Mouse (Mus musculus): Measurements from ENCODE around the gene Epor. TPM values are rescaled to one million over a fixed set of nuclear protein-coding genes. Genes with fewer than 3 reads are reported as not detected.

The Epor gene
- polyA plus RNA-seq, 1 experiment from 2014 or later, result 1.9 TPM

DNA sequence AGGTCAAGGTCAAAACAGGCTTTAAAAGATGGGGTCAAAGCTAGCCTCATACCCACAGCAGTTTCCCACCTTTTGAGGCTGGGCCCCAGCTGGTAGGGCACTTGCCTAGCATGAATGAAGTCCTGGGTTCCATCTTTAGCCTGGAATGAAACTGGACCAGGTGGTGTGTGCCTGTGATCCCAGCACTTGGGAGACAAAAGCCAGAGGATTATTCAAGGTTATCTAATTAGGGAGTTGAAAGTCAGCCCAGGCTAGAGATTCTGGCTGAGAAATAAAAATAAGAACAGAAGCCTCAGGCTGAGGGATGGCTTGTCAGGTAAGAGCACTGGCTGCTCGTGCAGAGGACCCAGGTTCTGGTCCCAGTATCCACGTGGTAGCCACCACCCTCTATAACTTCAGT is 31.3 kb downstream of the Epor start:
- H3K4me2 ChIP-seq, result no peak overlapping the region

DNA sequence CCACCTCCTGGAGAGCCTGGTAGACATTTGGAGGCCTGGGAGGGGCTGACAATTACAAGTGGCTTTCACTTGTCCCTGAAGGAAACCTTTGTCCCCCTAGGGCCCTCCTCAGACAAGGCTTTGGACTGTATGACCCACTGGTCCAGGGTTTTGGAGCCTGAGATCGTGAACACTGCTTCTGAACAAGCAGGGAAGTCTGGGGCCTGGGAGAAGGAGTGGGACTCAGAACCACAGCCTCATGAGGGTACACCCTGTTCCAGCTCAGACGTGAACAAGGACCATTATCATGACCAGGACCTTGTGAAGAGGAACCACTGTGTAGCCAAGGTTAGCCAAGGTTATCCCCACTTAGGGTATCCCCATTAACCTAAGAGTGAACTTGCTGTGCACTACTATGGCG is 34.1 kb downstream of the Epor start:
- H3K27ac ChIP-seq (replicated peaks), result no peak overlapping the region
- 0 out of 2 replicates have a peak, but pooled peaks cover 4% of the 10 kb centered on the region for H3K36me3 ChIP-seq
- H3K9me3 ChIP-seq, result no peaks in the 10 kb centered on the region
- H3K9ac ChIP-seq, result no peak overlapping the region
- H3K4me1 ChIP-seq (replicated peaks), result peaks cover 22% of the 10 kb centered on the region
- H3K4me2 ChIP-seq, result no peak overlapping the region
- H3K27me3 ChIP-seq, result no peaks in the 10 kb centered on the region
- WGBS, result 87% methylated on average over 3 of the region's 3 CpGs
- ATAC-seq (ENCODE audit: low FRiP score, low read depth), result no peak
- no peak overlapping the region for H3K4me3 ChIP-seq

More for the DNA sequence above, 31.3 kb downstream of the Epor start:
- Histone ChIP-seq H3K27ac (replicated peaks) (no peak overlapping the region), H3K9me3 (no peaks in the 10 kb centered on the region), H3K9ac (no peak overlapping the region), H3K27me3 (no peaks in the 10 kb centered on the region), H3K4me1 (replicated peaks) (peaks cover 15% of the 10 kb centered on the region), H3K36me3 (no peaks in the 10 kb centered on the region), H3K4me3 (no peak overlapping the region)
- 49% methylated on average over 2 of the region's 2 CpGs for WGBS
- no peak for ATAC-seq (ENCODE audit: low FRiP score, low read depth)

- ATAC-seq (ENCODE audit: low FRiP score, low read depth), result peak; percentile 97
- peak within 1 kb of the TSS; percentile 60 for H3K9ac ChIP-seq
- peaks cover 23% of the 10 kb centered on the region for H3K4me1 ChIP-seq (replicated peaks)
- peak within 1 kb of the TSS; percentile 56 for H3K4me3 ChIP-seq
- peak within 1 kb of the TSS; percentile 69 for H3K27ac ChIP-seq (replicated peaks)
- H3K4me2 ChIP-seq, result peak within 1 kb of the TSS; percentile 69
- H3K27me3 ChIP-seq, result no peaks in the 10 kb centered on the region
- under 1% methylated on average over 28 of the region's 28 CpGs for WGBS
- no peaks in the 10 kb centered on the region for H3K9me3 ChIP-seq
- H3K36me3 ChIP-seq, result 0 out of 2 replicates have a peak, but pooled peaks cover 4% of the 10 kb centered on the region
Measured at GRCm38 (mm10) chr9:21927208-21927753, 36.0 kb downstream of the Epor start, which contains the start of the genes Ccdc159 and Tmem205. TSS of gene Ccdc159 (plus strand) at chr9:21927471. TSS of gene Tmem205 (minus strand) at chr9:21927556.

- H3K4me3 ChIP-seq, result peak overlapping the region; percentile 56
- no peaks in the 10 kb centered on the region for H3K9me3 ChIP-seq
- H3K4me2 ChIP-seq, result peak overlapping the region; percentile 69
- peaks cover 23% of the 10 kb centered on the region for H3K4me1 ChIP-seq (replicated peaks)
- WGBS, result 1% methylated on average over 6 of the region's 6 CpGs
- 0 out of 2 replicates have a peak, but pooled peaks cover 4% of the 10 kb centered on the region for H3K36me3 ChIP-seq
- ATAC-seq (ENCODE audit: low FRiP score, low read depth), result no peak
- H3K9ac ChIP-seq, result peak overlapping the region; percentile 60
- no peaks in the 10 kb centered on the region for H3K27me3 ChIP-seq
- peak overlapping the region; percentile 69 for H3K27ac ChIP-seq (replicated peaks)
Measured at GRCm38 (mm10) chr9:21926784-21927183, 36.5 kb downstream of the Epor start.

DNA sequence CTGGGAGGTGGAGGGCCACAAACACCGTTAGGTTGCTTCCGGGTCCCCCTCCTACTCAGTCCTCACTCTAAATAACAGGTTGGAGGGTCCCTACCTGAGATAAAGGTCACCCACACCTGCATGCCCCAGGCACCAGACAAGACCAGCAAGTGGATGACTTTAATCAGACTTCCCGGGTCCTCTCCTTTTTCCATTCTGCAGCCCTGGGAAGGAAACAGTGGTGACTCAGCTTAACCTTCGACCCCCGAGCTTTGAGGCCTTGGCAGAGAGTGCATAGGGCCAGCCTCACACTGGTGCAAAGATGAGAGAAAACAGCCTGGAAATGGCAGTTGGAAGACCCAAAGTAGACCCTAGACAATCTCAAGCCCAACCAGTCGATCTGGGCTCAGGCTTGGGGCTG is 37.2 kb downstream of the Epor start:
- H3K36me3 ChIP-seq, result 0 out of 2 replicates have a peak, but pooled peaks cover 4% of the 10 kb centered on the region
- H3K27ac ChIP-seq (replicated peaks), result no peak overlapping the region
- no peak for ATAC-seq (ENCODE audit: low FRiP score, low read depth)
- peak overlapping the region; percentile 60; the same call in 1 of the 2 replicates for H3K9ac ChIP-seq
- H3K4me1 ChIP-seq (replicated peaks), result peaks cover 23% of the 10 kb centered on the region
- H3K4me3 ChIP-seq, result peak overlapping the region; percentile 56
- peak overlapping the region; percentile 69 for H3K4me2 ChIP-seq
- WGBS, result 77% methylated on average over 6 of the region's 6 CpGs
- H3K9me3 ChIP-seq, result no peaks in the 10 kb centered on the region
- H3K27me3 ChIP-seq, result no peaks in the 10 kb centered on the region

GRCm38 (mm10) chr9:21925506-21925905 is 37.8 kb downstream of the Epor start:
- Histone ChIP-seq H3K4me1 (replicated peaks) (peaks cover 23% of the 10 kb centered on the region), H3K9ac (no peak overlapping the region), H3K4me2 (no peak overlapping the region), H3K27me3 (no peaks in the 10 kb centered on the region), H3K4me3 (no peak overlapping the region), H3K27ac (replicated peaks) (no peak overlapping the region), H3K36me3 (0 out of 2 replicates have a peak, but pooled peaks cover 4% of the 10 kb centered on the region), H3K9me3 (no peaks in the 10 kb centered on the region)
- no peak for ATAC-seq (ENCODE audit: low FRiP score, low read depth)
- 100% methylated on average over 1 of the region's 1 CpGs for WGBS

DNA sequence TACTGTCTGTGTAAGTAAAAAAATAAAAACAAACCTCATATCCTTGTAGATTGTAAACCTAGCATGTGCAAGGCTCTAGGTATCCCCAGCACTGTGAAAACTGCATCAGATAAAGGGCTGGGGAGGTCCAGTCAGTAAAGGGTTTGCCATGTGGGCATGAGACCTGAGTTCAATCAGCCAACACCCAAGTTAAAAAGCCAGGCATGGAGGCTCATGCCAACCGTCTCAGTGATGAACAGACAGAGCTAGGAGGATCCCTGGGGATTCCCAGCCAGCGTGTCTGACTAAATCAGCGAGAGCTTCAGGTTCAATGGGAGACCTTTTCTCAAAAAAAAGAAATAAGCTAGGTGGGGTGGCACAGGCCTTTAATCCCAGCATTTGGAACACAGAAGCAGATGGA is 38.3 kb downstream of the Epor start:
- Histone ChIP-seq H3K9me3 (no peaks in the 10 kb centered on the region), H3K4me3 (no peak overlapping the region), H3K4me2 (no peak overlapping the region), H3K36me3 (0 out of 2 replicates have a peak, but pooled peaks cover 4% of the 10 kb centered on the region), H3K27ac (replicated peaks) (no peak overlapping the region), H3K27me3 (no peaks in the 10 kb centered on the region), H3K9ac (no peak overlapping the region), H3K4me1 (replicated peaks) (peaks cover 23% of the 10 kb centered on the region)
- ATAC-seq (ENCODE audit: low FRiP score, low read depth), result no peak
- 79% methylated on average over 3 of the region's 3 CpGs for WGBS

DNA sequence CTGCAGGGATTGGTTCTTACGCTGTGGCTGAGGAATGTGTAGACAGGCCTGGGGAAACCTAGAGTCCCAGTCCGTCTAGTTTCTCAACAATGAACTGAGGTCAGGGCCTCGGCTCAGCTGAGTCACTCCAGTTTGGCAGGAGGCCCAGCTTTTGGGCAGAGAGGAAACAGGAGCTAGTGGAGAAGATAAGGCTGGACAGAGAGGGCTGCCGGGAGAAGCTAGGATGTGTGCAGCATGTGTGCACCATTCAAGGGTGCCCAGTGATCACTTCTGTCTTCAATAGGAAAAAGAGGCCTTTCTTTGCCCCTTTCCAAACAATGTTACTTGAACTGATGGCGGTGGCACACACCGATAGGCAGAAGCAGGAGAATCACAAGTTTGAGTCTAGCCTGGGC is 39.2 kb downstream of the Epor start:
- WGBS, result 71% methylated on average over 6 of the region's 6 CpGs
- no peak overlapping the region for H3K9ac ChIP-seq
- peaks cover 23% of the 10 kb centered on the region for H3K4me1 ChIP-seq (replicated peaks)
- H3K27ac ChIP-seq (replicated peaks), result no peak overlapping the region
- no peaks in the 10 kb centered on the region for H3K27me3 ChIP-seq
- H3K9me3 ChIP-seq, result no peaks in the 10 kb centered on the region
- no peak overlapping the region for H3K4me2 ChIP-seq
- H3K4me3 ChIP-seq, result no peak overlapping the region
- no peak for ATAC-seq (ENCODE audit: low FRiP score, low read depth)
- H3K36me3 ChIP-seq, result 0 out of 2 replicates have a peak, but pooled peaks cover 4% of the 10 kb centered on the region

DNA sequence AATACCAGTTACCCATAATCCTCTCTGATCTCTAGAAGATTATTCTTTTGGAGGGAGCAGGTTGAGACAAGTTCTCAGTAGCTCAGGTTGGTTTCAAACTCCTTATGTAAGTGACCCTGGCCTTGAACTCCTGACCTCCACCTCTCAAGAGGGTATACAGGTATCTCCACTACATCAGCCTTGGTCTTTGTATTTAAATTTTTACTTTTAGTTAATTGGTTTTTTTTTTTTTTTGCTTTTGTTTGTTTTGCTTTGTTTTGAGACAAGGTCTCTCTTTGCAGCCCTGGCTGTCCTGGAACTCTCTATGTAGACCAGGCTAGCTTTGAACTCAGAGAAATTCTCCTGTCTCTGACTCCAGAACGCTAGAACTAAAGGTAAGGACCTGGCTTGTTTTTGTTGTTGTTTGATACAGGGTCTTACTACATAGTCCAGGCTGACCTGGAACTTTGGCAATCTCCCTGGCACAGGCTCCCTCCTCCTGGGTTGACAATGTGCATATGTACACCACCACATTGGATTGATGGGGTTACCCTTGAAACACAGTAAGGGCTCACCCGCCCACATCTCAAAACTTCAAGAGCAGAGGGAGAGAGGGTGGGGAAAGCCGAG is 39.7 kb downstream of the Epor start:
- Histone ChIP-seq H3K9ac (no peak overlapping the region), H3K36me3 (0 out of 2 replicates have a peak, but pooled peaks cover 4% of the 10 kb centered on the region), H3K27me3 (no peaks in the 10 kb centered on the region), H3K9me3 (no peaks in the 10 kb centered on the region), H3K4me1 (replicated peaks) (peaks cover 24% of the 10 kb centered on the region), H3K27ac (replicated peaks) (no peak overlapping the region), H3K4me3 (no peak overlapping the region), H3K4me2 (no peak overlapping the region)
- WGBS, result 69% methylated on average over 3 of the region's 3 CpGs
- ATAC-seq (ENCODE audit: low FRiP score, low read depth), result no peak

DNA sequence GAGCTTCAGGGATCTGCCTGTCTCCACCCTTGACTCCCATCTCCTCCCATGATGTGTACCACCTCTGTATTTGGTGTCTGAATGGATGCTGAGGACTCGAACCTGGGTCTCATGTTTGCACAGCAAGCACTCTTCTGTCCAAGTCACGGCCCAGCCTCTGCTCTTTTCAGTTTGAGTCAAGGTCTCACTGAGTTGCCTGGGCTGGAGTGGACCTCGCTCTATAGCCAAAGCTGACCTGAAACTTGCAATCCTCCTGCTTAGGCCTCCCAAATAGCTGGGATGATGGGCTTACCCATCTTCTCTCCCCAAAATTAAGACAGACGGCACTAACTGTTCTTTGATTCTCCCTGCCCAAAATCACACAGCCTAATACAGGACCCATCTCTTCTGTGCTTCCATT is 40.3 kb downstream of the Epor start:
- no peak for ATAC-seq (ENCODE audit: low FRiP score, low read depth)
- H3K36me3 ChIP-seq, result 0 out of 2 replicates have a peak, but pooled peaks cover 4% of the 10 kb centered on the region
- no peak overlapping the region for H3K4me2 ChIP-seq
- no peak overlapping the region for H3K4me3 ChIP-seq
- no peaks in the 10 kb centered on the region for H3K27me3 ChIP-seq
- H3K27ac ChIP-seq (replicated peaks), result no peak overlapping the region
- no peaks in the 10 kb centered on the region for H3K9me3 ChIP-seq
- H3K4me1 ChIP-seq (replicated peaks), result peaks cover 29% of the 10 kb centered on the region
- no peak overlapping the region for H3K9ac ChIP-seq
- WGBS, result 95% methylated on average over 4 of the region's 4 CpGs

DNA sequence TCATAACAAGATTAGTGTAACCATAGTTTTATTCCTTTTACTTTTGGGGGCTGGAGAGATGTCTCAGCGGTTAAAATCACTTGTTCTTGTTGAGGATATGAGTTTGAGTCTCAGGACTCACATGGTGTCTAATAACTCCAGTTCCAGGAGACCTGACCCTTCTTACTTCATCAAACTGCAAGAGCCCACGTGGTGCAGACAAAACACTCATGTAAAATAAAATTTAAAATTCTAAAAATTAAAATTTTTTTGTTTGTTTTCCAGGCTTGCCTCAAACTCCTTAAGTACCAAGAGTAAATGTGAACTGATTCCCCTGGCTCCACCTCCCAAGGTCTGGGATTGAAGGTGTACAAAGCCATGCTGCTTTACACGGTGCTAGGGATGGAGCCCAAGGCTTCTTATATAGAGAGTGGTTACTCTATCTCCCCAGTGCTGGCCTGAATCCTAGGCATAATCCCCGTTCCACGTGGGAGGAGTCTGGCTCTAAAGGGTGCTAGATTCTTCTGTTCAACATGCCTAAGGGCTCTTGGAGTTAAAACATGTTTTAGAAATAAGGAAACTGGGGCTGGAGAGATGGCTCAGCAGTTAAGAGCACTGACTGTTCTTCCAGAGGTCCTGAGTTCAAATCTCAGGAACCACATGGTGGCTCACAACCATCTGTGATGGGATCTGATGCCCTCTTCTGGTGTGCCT is 44.5 kb downstream of the Epor start:
- Histone ChIP-seq H3K9ac (0 out of 2 replicates have a peak overlapping the region, but pooled peaks have one; percentile 69), H3K36me3 (peaks cover 6% of the 10 kb centered on the region; the same call in 1 of the 2 replicates), H3K4me3 (peak overlapping the region; percentile 83), H3K9me3 (no peaks in the 10 kb centered on the region), H3K4me2 (peak overlapping the region; percentile 87), H3K4me1 (replicated peaks) (peaks cover 15% of the 10 kb centered on the region), H3K27me3 (no peaks in the 10 kb centered on the region), H3K27ac (replicated peaks) (peak overlapping the region; percentile 79; the same call in 1 of the 2 replicates)
- ATAC-seq (ENCODE audit: low FRiP score, low read depth), result no peak
- WGBS, result 27% methylated on average over 5 of the region's 5 CpGs

- peak within 1 kb of the TSS; percentile 87 for H3K4me2 ChIP-seq
- peak within 1 kb of the TSS; percentile 79 for H3K27ac ChIP-seq (replicated peaks)
- no peaks in the 10 kb centered on the region for H3K9me3 ChIP-seq
- peak within 1 kb of the TSS; percentile 69 for H3K9ac ChIP-seq
- H3K27me3 ChIP-seq, result no peaks in the 10 kb centered on the region
- peak; percentile 92 for ATAC-seq (ENCODE audit: low FRiP score, low read depth)
- WGBS, result 1% methylated on average over 36 of the region's 36 CpGs
- peaks cover 12% of the 10 kb centered on the region for H3K36me3 ChIP-seq
- H3K4me1 ChIP-seq (replicated peaks), result peaks cover 15% of the 10 kb centered on the region
- H3K4me3 ChIP-seq, result peak within 1 kb of the TSS; percentile 83
Measured at GRCm38 (mm10) chr9:21918035-21918592, 45.2 kb downstream of the Epor start, which contains the start of gene Rab3d. TSS of gene Rab3d (minus strand) at chr9:21918192.
